In genomic region chr4:124340073-124340472, GRCm38 (mm10) we compare ENCODE assay signal across 22 mouse cellular contexts.
"Had no signal": no experiment of that assay in that cellular context is flagged by ENCODE, and none has a peak within 500 bp of the region (broad histone marks: within the 10 kb centered on the region; RNA-seq: fewer than 3 reads in every experiment).

No protein-coding gene starts in this region.

- H3K27me3 ChIP-seq: heart, embryonic 12.5 days; hindbrain, embryonic 13.5 days; hindbrain, embryonic 15.5 days; limb, embryonic 12.5 days; liver, embryonic 13.5 days; liver, embryonic 15.5 days had no signal

- H3K27ac ChIP-seq: hindbrain, embryonic 13.5 days; hindbrain, embryonic 15.5 days; hindbrain, postnatal 0 days; layer of hippocampus, adult 2 months; left cerebral cortex, adult 2 months; limb, embryonic 10.5 days; limb, embryonic 12.5 days; liver, embryonic 13.5 days; liver, embryonic 15.5 days had no signal

- DNase-seq: gastrocnemius, postnatal 14 days; gastrocnemius, postnatal 36 days; heart, adult 18-20 months; heart, postnatal 14 days; heart, postnatal 36 days; kidney, adult 11 months; kidney, adult 2 months; kidney, postnatal 10 days; kidney, postnatal 25 days; kidney, postnatal 4 days; liver; liver, embryonic 13.5 days; liver, postnatal 0 days had no signal

- H3K9me3 ChIP-seq: hindbrain, embryonic 15.5 days; limb, embryonic 10.5 days; liver, embryonic 13.5 days; liver, embryonic 15.5 days had no signal

- H3K4me1 ChIP-seq: heart, embryonic 12.5 days; hindbrain, embryonic 15.5 days; liver, embryonic 13.5 days; liver, embryonic 15.5 days had no signal

- H3K36me3 ChIP-seq: heart, embryonic 12.5 days; hindbrain, embryonic 13.5 days; hindbrain, embryonic 15.5 days; limb, embryonic 10.5 days; limb, embryonic 12.5 days; liver, embryonic 13.5 days; liver, embryonic 15.5 days had no signal

- H3K9ac ChIP-seq: heart, embryonic 12.5 days; hindbrain, embryonic 13.5 days; hindbrain, embryonic 15.5 days; limb, embryonic 12.5 days; liver, embryonic 13.5 days; liver, embryonic 15.5 days; liver, postnatal 0 days had no signal

- H3K4me3 ChIP-seq: heart, embryonic 12.5 days; hindbrain, embryonic 13.5 days; hindbrain, embryonic 15.5 days; layer of hippocampus, adult 2 months; left cerebral cortex, adult 2 months; limb, embryonic 10.5 days; limb, embryonic 12.5 days; liver, embryonic 13.5 days; liver, embryonic 15.5 days had no signal
